ENCODE assay signal across 26 mouse cellular contexts in genomic region chr3:119957529-119957928, GRCm38 (mm10).
A peak's percentile ranks its signal among the peaks of the same experiment; 100 is the strongest.
DNase-seq lines count a peak whose midpoint lies in the region; ATAC-seq and TF ChIP-seq lines count a peak whose summit lies in the region.
"Had no signal": no experiment of that assay in that cellular context is flagged by ENCODE, and none has a peak within 500 bp of the region (broad histone marks: within the 10 kb centered on the region; RNA-seq: fewer than 3 reads in every experiment).

No protein-coding gene starts in this region.

- no peaks in the 10 kb centered on the region for H3K36me3 ChIP-seq in forebrain, embryonic 13.5 days (ENCODE audit: poor library complexity, severe bottlenecking)
- no peaks in the 10 kb centered on the region for H3K36me3 ChIP-seq in forebrain, embryonic 10.5 days (replicated peaks)
- H3K36me3 ChIP-seq in hindbrain, postnatal 0 days (ENCODE audit: insufficient read depth, low read length), result no peaks in the 10 kb centered on the region
- H3K36me3 ChIP-seq in hindbrain, embryonic 14.5 days (replicated peaks; ENCODE audit: control insufficient read depth, insufficient read depth), result no peaks in the 10 kb centered on the region
- H3K36me3 ChIP-seq in C2C12 (ENCODE audit: control insufficient read depth, insufficient read depth), result no peaks in the 10 kb centered on the region
- H3K36me3 ChIP-seq in stomach, postnatal 0 days (ENCODE audit: control insufficient read depth, insufficient read depth, low read length), result no peaks in the 10 kb centered on the region
- H3K36me3 ChIP-seq: embryonic facial prominence, embryonic 12.5 days; limb, embryonic 12.5 days; liver, embryonic 15.5 days; neural tube, embryonic 12.5 days had no signal

- no peak for TF ChIP-seq CTCF in hindbrain, postnatal 0 days (IDR thresholded peaks at IDR 0.05; ENCODE audit: low read depth)
- no peak for TF ChIP-seq CTCF in C2C12 (IDR thresholded peaks at IDR 0.05; ENCODE audit: control insufficient read depth, insufficient read depth, insufficient read length)
- no peak for TF ChIP-seq CTCF in stomach, postnatal 0 days (IDR thresholded peaks at IDR 0.05; ENCODE audit: low read depth)

- no peak for TF ChIP-seq EP300 in stomach, postnatal 0 days (optimal IDR thresholded peaks at IDR 0.05)

- no peaks in the 10 kb centered on the region for H3K79me2 ChIP-seq in C2C12 (ENCODE audit: control insufficient read depth, insufficient read depth)

- H3K9ac ChIP-seq in forebrain, embryonic 13.5 days, result no peak overlapping the region
- H3K9ac ChIP-seq in hindbrain, postnatal 0 days (replicated peaks; ENCODE audit: low read length), result no peak overlapping the region
- no peak overlapping the region for H3K9ac ChIP-seq in hindbrain, embryonic 14.5 days
- no peak overlapping the region for H3K9ac ChIP-seq in stomach, postnatal 0 days (ENCODE audit: low read length)
- H3K9ac ChIP-seq: embryonic facial prominence, embryonic 12.5 days; limb, embryonic 12.5 days; liver, embryonic 15.5 days; lung, embryonic 14.5 days; neural tube, embryonic 12.5 days had no signal

- ATAC-seq in forebrain, embryonic 13.5 days, result peak; percentile 34; the same call in 1 of the 2 replicates
- 0 out of 2 replicates have a peak, but pooled peaks have one; percentile 38 for ATAC-seq in hindbrain, postnatal 0 days
- ATAC-seq in hindbrain, embryonic 14.5 days (ENCODE audit: low FRiP score), result no peak
- ATAC-seq in stomach, postnatal 0 days (ENCODE audit: low FRiP score, low TSS enrichment), result no peak
- ATAC-seq: CD4-positive, CD25-positive, alpha-beta regulatory T cell, adult 4 months; intestine, postnatal 0 days had no signal

- H3K4me1 ChIP-seq in forebrain, embryonic 13.5 days, result peaks cover 22% of the 10 kb centered on the region
- peaks cover 21% of the 10 kb centered on the region for H3K4me1 ChIP-seq in forebrain, embryonic 10.5 days
- H3K4me1 ChIP-seq in hindbrain, postnatal 0 days (ENCODE audit: insufficient read depth, low read length), result no peaks in the 10 kb centered on the region
- H3K4me1 ChIP-seq in hindbrain, embryonic 14.5 days (replicated peaks; ENCODE audit: control insufficient read depth, insufficient read depth, low read length), result no peaks in the 10 kb centered on the region
- H3K4me1 ChIP-seq in stomach, postnatal 0 days (replicated peaks; ENCODE audit: control insufficient read depth, insufficient read depth), result no peaks in the 10 kb centered on the region
- H3K4me1 ChIP-seq: embryonic facial prominence, embryonic 12.5 days; liver, embryonic 15.5 days had no signal

- H3K4me3 ChIP-seq in forebrain, embryonic 13.5 days, result no peak overlapping the region
- no peak overlapping the region for H3K4me3 ChIP-seq in forebrain, embryonic 10.5 days
- no peak overlapping the region for H3K4me3 ChIP-seq in hindbrain, postnatal 0 days (ENCODE audit: low read length)
- no peak overlapping the region for H3K4me3 ChIP-seq in hindbrain, embryonic 14.5 days (replicated peaks; ENCODE audit: low read length)
- H3K4me3 ChIP-seq in C2C12 (ENCODE audit: insufficient read depth, poor library complexity, severe bottlenecking), result no peak overlapping the region
- H3K4me3 ChIP-seq in stomach, postnatal 0 days (ENCODE audit: low read depth, low read length), result no peak overlapping the region
- H3K4me3 ChIP-seq: embryonic facial prominence, embryonic 12.5 days; limb, embryonic 12.5 days; liver, embryonic 15.5 days; neural tube, embryonic 12.5 days had no signal

- H3ac ChIP-seq in C2C12 (ENCODE audit: control insufficient read depth, insufficient read length, low read depth), result no peak overlapping the region

- H3K9me3 ChIP-seq in forebrain, embryonic 13.5 days (replicated peaks), result no peaks in the 10 kb centered on the region
- H3K9me3 ChIP-seq in forebrain, embryonic 10.5 days, result no peaks in the 10 kb centered on the region
- H3K9me3 ChIP-seq in hindbrain, postnatal 0 days (ENCODE audit: low read length), result no peaks in the 10 kb centered on the region
- H3K9me3 ChIP-seq in hindbrain, embryonic 14.5 days (ENCODE audit: control insufficient read depth, low read length), result no peaks in the 10 kb centered on the region
- H3K9me3 ChIP-seq in stomach, postnatal 0 days (ENCODE audit: control insufficient read depth, low read length), result no peaks in the 10 kb centered on the region
- H3K9me3 ChIP-seq: embryonic facial prominence, embryonic 12.5 days; limb, embryonic 12.5 days; liver, embryonic 15.5 days; neural tube, embryonic 12.5 days had no signal

- 77% methylated on average over 8 of the region's 8 CpGs for WGBS in forebrain, embryonic 13.5 days
- 86% methylated on average over 8 of the region's 8 CpGs for WGBS in forebrain, embryonic 10.5 days
- WGBS in hindbrain, postnatal 0 days, result 64% methylated on average over 8 of the region's 8 CpGs
- WGBS in hindbrain, embryonic 14.5 days, result 83% methylated on average over 8 of the region's 8 CpGs
- WGBS in stomach, postnatal 0 days, result 73% methylated on average over 8 of the region's 8 CpGs

- H3K4me2 ChIP-seq in forebrain, embryonic 13.5 days, result no peak overlapping the region
- no peak overlapping the region for H3K4me2 ChIP-seq in hindbrain, postnatal 0 days (ENCODE audit: low read depth, low read length)
- H3K4me2 ChIP-seq in hindbrain, embryonic 14.5 days (replicated peaks), result no peak overlapping the region
- H3K4me2 ChIP-seq in stomach, postnatal 0 days (replicated peaks; ENCODE audit: low read depth), result no peak overlapping the region
- H3K4me2 ChIP-seq: embryonic facial prominence, embryonic 12.5 days; limb, embryonic 12.5 days; liver, embryonic 15.5 days; lung, embryonic 14.5 days; neural tube, embryonic 12.5 days had no signal

- H3K27me3 ChIP-seq in forebrain, embryonic 13.5 days, result no peaks in the 10 kb centered on the region
- no peaks in the 10 kb centered on the region for H3K27me3 ChIP-seq in forebrain, embryonic 10.5 days (ENCODE audit: poor library complexity, severe bottlenecking)
- H3K27me3 ChIP-seq in hindbrain, postnatal 0 days (ENCODE audit: insufficient read depth, low read length), result no peaks in the 10 kb centered on the region
- H3K27me3 ChIP-seq in hindbrain, embryonic 14.5 days (ENCODE audit: control insufficient read depth, insufficient read depth, low read length), result no peaks in the 10 kb centered on the region
- H3K27me3 ChIP-seq in C2C12 (ENCODE audit: control insufficient read depth, insufficient read depth, insufficient read length), result no peaks in the 10 kb centered on the region
- H3K27me3 ChIP-seq in stomach, postnatal 0 days (ENCODE audit: control insufficient read depth, insufficient read depth, low read length), result no peaks in the 10 kb centered on the region
- H3K27me3 ChIP-seq: embryonic facial prominence, embryonic 12.5 days; limb, embryonic 12.5 days; liver, embryonic 15.5 days; neural tube, embryonic 12.5 days had no signal

- no peak overlapping the region for H3K27ac ChIP-seq in forebrain, embryonic 13.5 days
- no peak overlapping the region for H3K27ac ChIP-seq in forebrain, embryonic 10.5 days
- no peak overlapping the region for H3K27ac ChIP-seq in hindbrain, postnatal 0 days
- no peak overlapping the region for H3K27ac ChIP-seq in hindbrain, embryonic 14.5 days
- no peak overlapping the region for H3K27ac ChIP-seq in stomach, postnatal 0 days (replicated peaks)
- H3K27ac ChIP-seq: embryonic facial prominence, embryonic 12.5 days; limb, embryonic 12.5 days; liver, embryonic 15.5 days; neural tube, embryonic 12.5 days had no signal

- H3K79me3 ChIP-seq in C2C12 (ENCODE audit: low read depth), result no peaks in the 10 kb centered on the region

- no peak for DNase-seq in forebrain, embryonic 10.5 days (ENCODE audit: extremely low spot score, low spot score)
- DNase-seq in hindbrain, postnatal 0 days (ENCODE audit: low spot score), result peak; percentile 54
- DNase-seq in hindbrain, embryonic 14.5 days (ENCODE audit: low spot score), result no peak
- DNase-seq in layer of hippocampus, postnatal 10 days (ENCODE audit: low spot score in 2 of 2), result peak; percentile 30 to 39
- no peak for DNase-seq in stomach, postnatal 0 days (ENCODE audit: low spot score)
- DNase-seq: adrenal gland, postnatal 14 days; cerebellum, adult 18-20 months; embryo, embryonic 11 days; heart, postnatal 14 days; kidney, adult 9 months; kidney, postnatal 10 days; lung, embryonic 14.5 days; lung, postnatal 14 days; midbrain, embryonic 14.5 days; right cerebral cortex, adult 18-20 months; spleen, adult 18-20 months; thymus, adult 18-20 months; thymus, postnatal 25 days had no signal

TF ChIP-seq in C2C12, 6 proteins besides CTCF, POLR2A, EP300 and RAD21:
- TF ChIP-seq USF1 (IDR thresholded peaks at IDR 0.05; ENCODE audit: low read depth), result no peak
- peak; percentile 35 for TF ChIP-seq MYOD1 (IDR thresholded peaks at IDR 0.05; ENCODE audit: control insufficient read depth, insufficient read length, low read depth)

Comparison
In these comparisons a context has a peak if more than half of its experiments do, and no peak if none do; other contexts are left out.
1. ATAC-seq: peak in forebrain, embryonic 13.5 days (single experiment) and hindbrain, postnatal 0 days (single experiment); none in hindbrain, embryonic 14.5 days (single experiment) and stomach, postnatal 0 days (single experiment).
2. DNase-seq: peak in hindbrain, postnatal 0 days (single experiment) and layer of hippocampus, postnatal 10 days (2 of 2); none in forebrain, embryonic 10.5 days (single experiment), hindbrain, embryonic 14.5 days (single experiment) and stomach, postnatal 0 days (single experiment).